Mouse (Mus musculus): Measurements from ENCODE around the gene Trim60.

The Trim60 gene

GRCm38 (mm10) chr8:64998806-64999365 lies 19.5 kb downstream of the Trim60 start:
- in situ Hi-C loops (cut with MboI, MseI): no loop called here

DNA sequence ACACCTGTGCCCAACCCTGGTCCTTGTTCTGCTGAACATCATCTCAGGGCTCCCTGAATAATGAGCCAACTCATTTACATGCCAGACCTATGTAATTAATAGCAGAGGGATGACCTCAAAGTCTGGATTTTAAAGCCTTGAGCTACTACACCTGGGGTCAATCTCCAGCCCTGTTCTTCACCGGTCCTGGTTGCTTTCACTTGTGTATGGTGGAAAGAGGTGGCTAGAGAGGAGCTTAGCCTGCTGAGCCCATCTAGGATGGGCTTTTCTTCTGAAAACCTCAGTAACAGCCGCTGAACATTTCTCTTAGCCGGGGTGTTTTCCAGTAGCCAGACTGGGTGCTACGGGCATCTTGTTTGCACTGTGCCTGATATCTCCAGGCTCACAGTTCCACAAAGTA lies 30.7 kb downstream of the Trim60 start, which contains the start of gene Trim75:
Trim75 (minus strand) TSS at position 101 of the 400 bp plus-strand sequence.
- in situ Hi-C loops (cut with MboI, MseI): no loop called here

GRCm38 (mm10) chr8:64983150-64983897 lies 35.1 kb downstream of the Trim60 start:
- in situ Hi-C loops (cut with MboI, MseI): no loop called here

- in situ Hi-C loops (cut with MboI, MseI): loop anchor here in 1 of 2 experiments (25.0 kb wide), 1 partner anchor 1899 kb away; the partner anchor contains the start of gene Naf1
Measured at GRCm38 (mm10) chr8:64962836-64963235, 55.5 kb downstream of the Trim60 start.

DNA sequence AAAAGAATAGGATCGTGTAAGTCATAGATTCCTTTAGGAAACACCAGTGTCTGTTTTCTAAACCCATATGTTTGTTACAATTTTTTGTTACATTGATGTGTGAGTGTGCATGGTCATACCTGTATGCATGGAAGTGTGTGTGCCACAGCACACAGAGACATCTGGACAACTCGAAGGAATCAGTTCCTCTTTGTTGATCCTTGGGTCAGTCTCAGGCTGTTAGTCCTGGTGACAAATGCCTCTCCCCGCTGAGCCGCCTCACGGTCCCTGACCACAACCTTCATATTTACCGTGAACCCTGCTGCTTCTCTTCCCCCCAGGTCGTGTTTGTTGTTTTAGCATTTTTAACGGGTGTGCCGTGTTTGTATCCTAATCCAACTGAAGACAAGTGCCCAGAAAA lies 59.4 kb downstream of the Trim60 start:
- in situ Hi-C loops (cut with MboI, MseI): loop anchor here in 1 of 2 experiments (10.0 to 25.0 kb wide), 3 partner anchors 1486 to 1903 kb away; partner anchors contain the start of gene Naf1

GRCm38 (mm10) chr8:64952101-64952500 lies 66.3 kb downstream of the Trim60 start:
- in situ Hi-C loops (cut with MboI, MseI): loop anchor here in 1 of 2 experiments (10.0 to 25.0 kb wide), 3 partner anchors 1493 to 1910 kb away; partner anchors contain the start of gene Naf1

Data from T-helper 17 cell (primary cell).